Mouse (Mus musculus) intestine, embryonic 15.5 days (tissue): ENCODE results near the gene Slc38a6. TPM values are rescaled to one million over a fixed set of nuclear protein-coding genes. Genes with fewer than 3 reads are reported as not detected.

ENCODE experiments used
- ATAC-seq: fragments of 200-750 bp; cut with Nextera tagmentation; 2 replicates; pipeline ENCODE4 v1.8.0; 2017; ENCODE audit warnings: moderate TSS enrichment, moderate library complexity
- H3K27ac ChIP-seq: fragments of 300-500 bp; sonication (generic); 2 replicates; pipeline ENCODE4 v1.5.1; 2015; ENCODE audit warnings: mild to moderate bottlenecking, inconsistent platforms
- H3K27me3 ChIP-seq: fragments of 300-500 bp; sonication (generic); replicated peaks from 2 replicates; pipeline ENCODE4 v1.6.1; 2015; ENCODE audit warnings: inconsistent platforms
- H3K36me3 ChIP-seq: fragments of 300-500 bp; sonication (generic); 2 replicates; pipeline ENCODE4 v1.6.1; 2015; ENCODE audit warnings: inconsistent platforms
- H3K4me1 ChIP-seq: fragments of 300-500 bp; sonication (generic); replicated peaks from 2 replicates; pipeline ENCODE4 v1.6.1; 2015; ENCODE audit warnings: inconsistent platforms
- H3K4me2 ChIP-seq: fragments of 300-500 bp; sonication (generic); replicated peaks from 2 replicates; pipeline ENCODE4 v1.6.1; 2015; ENCODE audit warnings: mild to moderate bottlenecking, inconsistent platforms
- H3K4me3 ChIP-seq: fragments of 300-500 bp; sonication (generic); replicated peaks from 2 replicates; pipeline ENCODE4 v1.5.1; 2015; ENCODE audit warnings: inconsistent platforms
- H3K9ac ChIP-seq: fragments of 300-500 bp; sonication (generic); 2 replicates; pipeline ENCODE4 v1.6.1; 2015; ENCODE audit warnings: inconsistent platforms
- H3K9me3 ChIP-seq: fragments of 300-500 bp; sonication (generic); 2 replicates; pipeline ENCODE4 v1.6.1; 2016; ENCODE audit warnings: inconsistent platforms
- WGBS: fragments of 180-500 bp; shearing (Covaris S2); methylation state at CpG from one replicate; pipeline ENCODE4 v1.1.7; 2015; 5-methylcytosine and 5-hydroxymethylcytosine counted together
- polyA plus RNA-seq: library from polyadenylated mRNA; unstranded; fragments of >200 nt; fragmentation: Nextera tagmentation; extraction: Ambion mirVana; gene quantifications from 2 replicates; pipeline ENCODE4 v1.2.1, GENCODE M21; 2015

Gene Slc38a6
- polyA plus RNA-seq, 1 experiment from 2014 or later = 7.0 TPM

- 80% methylated on average over 11 of the region's 11 CpGs for WGBS
- peaks cover 8% of the 10 kb centered on the region; the same call in 1 of the 2 replicates for H3K4me1 ChIP-seq
- no peak overlapping the region for H3K4me2 ChIP-seq
- peak; percentile 45; the same call in 1 of the 2 replicates for ATAC-seq
- H3K27me3 ChIP-seq = no peaks in the 10 kb centered on the region
- no peak overlapping the region for H3K27ac ChIP-seq
- no peaks in the 10 kb centered on the region for H3K9me3 ChIP-seq
- no peaks in the 10 kb centered on the region for H3K36me3 ChIP-seq
- H3K4me3 ChIP-seq = no peak overlapping the region
- no peak overlapping the region for H3K9ac ChIP-seq
Measured at GRCm38 (mm10) chr12:73402851-73403665, 116.5 kb downstream of the Slc38a6 start.

Other genes starting within 250 kb of the Slc38a6 start
- gene Six1, start 232.9 kb upstream of the Slc38a6 start, polyA plus RNA-seq = 0.19 and 0.40 TPM in 2 replicates
- gene Six4, start 173.3 kb upstream of the Slc38a6 start, polyA plus RNA-seq = 0.37 and 0.55 TPM in 2 replicates
- gene Mnat1, start 163.1 kb upstream of the Slc38a6 start, polyA plus RNA-seq = 21.0 and 23.3 TPM in 2 replicates
- gene Trmt5, start 69 bp upstream of the Slc38a6 start, polyA plus RNA-seq = 16.5 and 16.6 TPM in 2 replicates